Mouse (Mus musculus): ENCODE results near the gene Asic2.
A peak's percentile ranks its signal among the peaks of the same experiment; 100 is the strongest.

Asic2 gene

DNA sequence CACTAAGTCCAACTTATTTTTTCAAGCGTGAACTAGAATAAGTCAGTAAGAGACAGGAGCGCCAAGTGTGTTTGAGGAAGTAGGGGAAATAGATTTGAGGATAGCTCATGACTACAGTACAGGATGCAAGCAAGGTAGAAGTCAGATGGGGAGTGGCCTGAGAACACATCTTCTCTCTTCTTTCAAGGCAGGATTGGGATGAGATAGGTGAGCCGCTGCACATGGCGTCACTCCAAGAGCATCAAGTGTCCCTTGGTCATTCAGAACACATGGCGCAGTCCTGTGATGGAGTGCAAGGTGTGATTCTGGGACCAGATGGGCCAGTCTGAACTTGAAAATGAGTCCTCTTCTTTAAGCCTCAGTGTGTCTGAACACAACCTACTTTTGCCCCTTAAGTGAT is 366.5 kb downstream of the Asic2 start:
- Histone ChIP-seq H3K27me3 (ENCODE audit: control insufficient read depth, insufficient read depth, low read length, poor library complexity, severe bottlenecking) (no peaks in the 10 kb centered on the region), H3K36me3 (ENCODE audit: control insufficient read depth, insufficient read depth, low read length, poor library complexity, severe bottlenecking) (no peaks in the 10 kb centered on the region)
- no peak for DNase-seq (ENCODE audit: low read depth, low spot score)

GRCm38 (mm10) chr11:81597601-81598000 is 370.7 kb downstream of the Asic2 start:
- Histone ChIP-seq H3K36me3 (ENCODE audit: control insufficient read depth, insufficient read depth, low read length, poor library complexity, severe bottlenecking) (no peaks in the 10 kb centered on the region), H3K27me3 (ENCODE audit: control insufficient read depth, insufficient read depth, low read length, poor library complexity, severe bottlenecking) (no peaks in the 10 kb centered on the region)
- DNase-seq (ENCODE audit: low read depth, low spot score) = no peak

GRCm38 (mm10) chr11:81595235-81595634 is 373.0 kb downstream of the Asic2 start:
- DNase-seq (ENCODE audit: low read depth, low spot score) = no peak
- no peaks in the 10 kb centered on the region for H3K36me3 ChIP-seq (ENCODE audit: control insufficient read depth, insufficient read depth, low read length, poor library complexity, severe bottlenecking)
- no peaks in the 10 kb centered on the region for H3K27me3 ChIP-seq (ENCODE audit: control insufficient read depth, insufficient read depth, low read length, poor library complexity, severe bottlenecking)

GRCm38 (mm10) chr11:81592776-81593175 is 375.5 kb downstream of the Asic2 start:
- no peaks in the 10 kb centered on the region for H3K36me3 ChIP-seq (ENCODE audit: control insufficient read depth, insufficient read depth, low read length, poor library complexity, severe bottlenecking)
- H3K27me3 ChIP-seq (ENCODE audit: control insufficient read depth, insufficient read depth, low read length, poor library complexity, severe bottlenecking) = no peaks in the 10 kb centered on the region
- DNase-seq (ENCODE audit: low read depth, low spot score) = no peak

- no peak for DNase-seq (ENCODE audit: low read depth, low spot score)
- no peaks in the 10 kb centered on the region for H3K27me3 ChIP-seq (ENCODE audit: control insufficient read depth, insufficient read depth, low read length, poor library complexity, severe bottlenecking)
- H3K36me3 ChIP-seq (ENCODE audit: control insufficient read depth, insufficient read depth, low read length, poor library complexity, severe bottlenecking) = no peaks in the 10 kb centered on the region
Observed at GRCm38 (mm10) chr11:81590911-81591310, 377.3 kb downstream of the Asic2 start.

GRCm38 (mm10) chr11:81588630-81589029 is 379.6 kb downstream of the Asic2 start:
- H3K36me3 ChIP-seq (ENCODE audit: control insufficient read depth, insufficient read depth, low read length, poor library complexity, severe bottlenecking) = no peaks in the 10 kb centered on the region
- DNase-seq (ENCODE audit: low read depth, low spot score) = peak; percentile 23
- no peaks in the 10 kb centered on the region for H3K27me3 ChIP-seq (ENCODE audit: control insufficient read depth, insufficient read depth, low read length, poor library complexity, severe bottlenecking)

DNA sequence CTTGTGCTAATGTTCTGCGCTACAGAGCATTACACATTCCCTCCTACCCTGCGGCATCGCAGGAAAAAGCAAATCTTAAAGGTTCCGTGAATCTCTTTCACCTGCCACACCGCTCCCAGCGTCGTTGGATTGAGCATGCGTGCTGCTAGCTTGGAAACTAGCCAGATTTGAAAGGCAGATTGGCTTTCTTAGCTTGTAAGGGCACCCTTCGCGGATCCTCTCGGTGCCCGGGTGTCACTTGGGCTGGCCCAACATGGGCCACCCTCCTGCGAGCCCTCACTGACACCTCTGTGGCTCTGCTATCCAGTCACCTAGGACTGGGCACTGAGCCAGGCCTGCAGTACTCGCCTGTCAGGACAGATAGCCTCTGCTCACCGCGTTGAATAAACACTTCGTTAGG is 380.3 kb downstream of the Asic2 start:
- H3K36me3 ChIP-seq (ENCODE audit: control insufficient read depth, insufficient read depth, low read length, poor library complexity, severe bottlenecking) = no peaks in the 10 kb centered on the region
- H3K27me3 ChIP-seq (ENCODE audit: control insufficient read depth, insufficient read depth, low read length, poor library complexity, severe bottlenecking) = no peaks in the 10 kb centered on the region
- DNase-seq (ENCODE audit: low read depth, low spot score) = no peak

GRCm38 (mm10) chr11:81587114-81587513 is 381.1 kb downstream of the Asic2 start:
- no peak for DNase-seq (ENCODE audit: low read depth, low spot score)
- no peaks in the 10 kb centered on the region for H3K27me3 ChIP-seq (ENCODE audit: control insufficient read depth, insufficient read depth, low read length, poor library complexity, severe bottlenecking)
- H3K36me3 ChIP-seq (ENCODE audit: control insufficient read depth, insufficient read depth, low read length, poor library complexity, severe bottlenecking) = no peaks in the 10 kb centered on the region

DNA sequence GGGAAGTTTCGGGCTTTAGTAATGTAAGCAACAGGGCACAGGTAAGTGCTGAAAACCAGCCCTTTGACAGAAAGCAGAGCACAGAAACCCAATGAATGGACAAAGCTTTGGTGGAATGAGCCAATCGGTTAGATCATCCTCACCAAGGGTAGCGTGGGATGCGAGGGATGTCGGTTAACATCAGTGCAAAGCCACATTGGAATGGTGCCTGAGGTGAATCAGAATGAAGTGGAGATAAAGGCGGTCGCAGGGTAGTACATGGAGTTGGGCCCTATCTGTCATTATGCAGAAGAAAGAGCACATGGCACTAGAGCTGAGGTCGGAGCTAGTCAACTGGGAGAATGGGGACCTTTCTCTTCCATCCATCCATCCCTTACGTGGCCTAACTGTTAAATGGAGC is 383.8 kb downstream of the Asic2 start:
- Histone ChIP-seq H3K27me3 (ENCODE audit: control insufficient read depth, insufficient read depth, low read length, poor library complexity, severe bottlenecking) (no peaks in the 10 kb centered on the region), H3K36me3 (ENCODE audit: control insufficient read depth, insufficient read depth, low read length, poor library complexity, severe bottlenecking) (no peaks in the 10 kb centered on the region)
- no peak for DNase-seq (ENCODE audit: low read depth, low spot score)

DNA sequence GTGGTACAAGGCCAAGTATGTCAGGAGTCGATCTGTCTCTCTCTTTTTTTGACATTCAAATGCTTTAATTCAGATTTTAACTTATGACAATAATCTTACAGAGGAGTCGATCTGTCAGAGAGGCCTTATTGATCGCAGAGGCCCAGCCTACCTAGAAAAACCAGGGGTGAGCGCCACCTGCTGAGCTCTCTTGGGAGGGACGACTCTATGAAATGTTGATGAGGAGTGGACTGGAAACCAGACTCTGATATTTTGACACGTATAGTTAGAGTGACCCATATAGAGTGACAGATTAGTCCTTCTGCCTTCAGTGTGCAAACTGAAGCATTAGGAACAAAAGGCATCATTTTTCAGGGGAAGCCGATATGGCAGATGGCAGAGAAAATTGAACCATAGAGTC is 385.1 kb downstream of the Asic2 start:
- Histone ChIP-seq H3K36me3 (ENCODE audit: control insufficient read depth, insufficient read depth, low read length, poor library complexity, severe bottlenecking) (no peaks in the 10 kb centered on the region), H3K27me3 (ENCODE audit: control insufficient read depth, insufficient read depth, low read length, poor library complexity, severe bottlenecking) (no peaks in the 10 kb centered on the region)
- no peak for DNase-seq (ENCODE audit: low read depth, low spot score)

DNA sequence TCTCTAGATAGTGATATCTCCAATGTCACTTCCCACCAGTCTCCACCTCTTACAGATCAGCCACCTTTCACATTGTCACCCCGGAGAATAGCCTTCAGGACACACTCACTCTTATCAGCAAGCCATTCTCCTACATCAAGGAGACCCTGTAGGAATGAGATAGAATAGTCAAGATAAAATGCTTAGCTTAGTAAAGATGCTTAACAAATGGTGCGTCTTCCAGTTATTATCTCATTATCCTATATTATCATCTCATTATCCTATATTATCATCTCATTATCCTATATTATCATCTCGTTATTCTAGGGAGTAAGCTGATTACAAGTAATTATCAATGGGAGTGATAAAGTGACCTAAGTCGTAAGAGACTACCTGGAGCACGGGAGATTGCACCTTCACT is 386.1 kb downstream of the Asic2 start:
- no peaks in the 10 kb centered on the region for H3K36me3 ChIP-seq (ENCODE audit: control insufficient read depth, insufficient read depth, low read length, poor library complexity, severe bottlenecking)
- no peaks in the 10 kb centered on the region for H3K27me3 ChIP-seq (ENCODE audit: control insufficient read depth, insufficient read depth, low read length, poor library complexity, severe bottlenecking)
- DNase-seq (ENCODE audit: low read depth, low spot score) = no peak

GRCm38 (mm10) chr11:81579753-81580152 is 388.5 kb downstream of the Asic2 start:
- Histone ChIP-seq H3K27me3 (ENCODE audit: control insufficient read depth, insufficient read depth, low read length, poor library complexity, severe bottlenecking) (no peaks in the 10 kb centered on the region), H3K36me3 (ENCODE audit: control insufficient read depth, insufficient read depth, low read length, poor library complexity, severe bottlenecking) (no peaks in the 10 kb centered on the region)
- DNase-seq (ENCODE audit: low read depth, low spot score) = no peak

DNA sequence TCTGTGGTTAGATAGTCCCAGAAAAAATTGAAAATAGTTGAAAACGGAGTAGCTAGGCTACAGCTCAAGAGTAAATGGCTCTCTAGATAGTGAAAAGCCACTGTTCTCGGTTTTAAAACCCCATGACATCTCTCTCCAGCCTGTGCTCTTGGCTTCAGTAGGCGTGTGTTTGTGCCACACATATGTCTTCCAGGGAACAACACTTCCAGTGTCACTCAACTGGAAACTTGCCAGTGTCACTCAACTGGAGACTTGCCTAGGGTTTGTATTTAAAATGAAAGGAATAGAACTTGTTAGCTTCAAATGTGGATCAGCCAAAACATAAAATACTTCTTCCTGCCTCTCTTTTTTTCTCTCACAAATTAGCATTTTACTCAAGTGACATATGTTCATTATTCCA is 397.9 kb downstream of the Asic2 start:
- H3K27me3 ChIP-seq (ENCODE audit: control insufficient read depth, insufficient read depth, low read length, poor library complexity, severe bottlenecking) = no peaks in the 10 kb centered on the region
- no peaks in the 10 kb centered on the region for H3K36me3 ChIP-seq (ENCODE audit: control insufficient read depth, insufficient read depth, low read length, poor library complexity, severe bottlenecking)
- DNase-seq (ENCODE audit: low read depth, low spot score) = no peak

DNA sequence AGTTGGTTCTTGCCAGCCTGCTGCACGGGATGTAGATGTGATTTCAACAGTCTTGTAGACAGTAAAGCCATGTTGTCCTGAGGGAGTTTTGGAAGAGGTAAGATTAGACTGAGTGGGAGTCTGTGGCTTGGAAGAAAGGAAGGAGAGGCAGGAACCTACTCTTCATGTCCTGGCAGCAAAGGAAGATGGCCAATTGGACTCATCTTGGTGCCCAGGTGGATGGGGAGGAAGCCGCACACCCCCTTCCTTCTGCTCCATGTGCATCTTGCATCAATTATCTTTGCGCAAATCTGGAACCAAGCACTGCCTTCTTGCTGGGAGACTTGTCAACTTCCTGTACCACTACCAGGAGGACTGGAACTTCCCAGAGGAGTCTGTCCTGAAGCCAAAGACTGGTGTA is 403.4 kb downstream of the Asic2 start:
- no peak for DNase-seq (ENCODE audit: low read depth, low spot score)
- no peaks in the 10 kb centered on the region for H3K36me3 ChIP-seq (ENCODE audit: control insufficient read depth, insufficient read depth, low read length, poor library complexity, severe bottlenecking)

DNA sequence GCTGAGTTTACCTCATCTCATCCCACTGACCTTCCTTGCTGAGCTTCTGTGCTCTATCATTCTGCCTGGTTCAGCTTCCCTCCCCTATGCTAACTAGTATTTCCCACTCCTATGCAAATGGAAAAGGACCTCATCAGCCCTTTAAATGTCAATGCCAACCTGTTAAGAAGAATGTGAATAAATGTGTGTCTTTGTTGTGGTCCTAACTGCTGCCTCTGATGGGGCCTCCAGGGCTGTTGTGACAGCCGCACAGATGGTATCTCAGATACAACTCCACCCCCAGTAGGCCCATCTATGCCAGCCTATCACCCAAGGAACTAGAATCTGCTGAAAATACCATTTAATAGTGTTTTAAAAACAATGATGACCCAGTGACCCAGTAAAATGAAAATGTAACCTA is 407.9 kb downstream of the Asic2 start:
- H3K27me3 ChIP-seq (ENCODE audit: control insufficient read depth, insufficient read depth, low read length, poor library complexity, severe bottlenecking) = no peaks in the 10 kb centered on the region
- no peaks in the 10 kb centered on the region for H3K36me3 ChIP-seq (ENCODE audit: control insufficient read depth, insufficient read depth, low read length, poor library complexity, severe bottlenecking)
- no peak for DNase-seq (ENCODE audit: low read depth, low spot score)

More for the DNA sequence above, 403.4 kb downstream of the Asic2 start:
- no peaks in the 10 kb centered on the region for H3K27me3 ChIP-seq (ENCODE audit: control insufficient read depth, insufficient read depth, low read length, poor library complexity, severe bottlenecking)

GRCm38 (mm10) chr11:81543189-81543588 is 425.1 kb downstream of the Asic2 start:
- DNase-seq (ENCODE audit: low read depth, low spot score) = no peak
- Histone ChIP-seq H3K27me3 (ENCODE audit: control insufficient read depth, insufficient read depth, low read length, poor library complexity, severe bottlenecking) (no peaks in the 10 kb centered on the region), H3K36me3 (ENCODE audit: control insufficient read depth, insufficient read depth, low read length, poor library complexity, severe bottlenecking) (no peaks in the 10 kb centered on the region)

Data from splenic B cell, adult 2 months (primary cell).